Mouse (Mus musculus) gonadal fat pad, adult 2 months (tissue): ENCODE results near the gene 1700022I11Rik. TPM values are rescaled to one million over a fixed set of nuclear protein-coding genes. Genes with fewer than 3 reads are reported as not detected.
"Not testable (repeated sequence)": the region's sequence is repeated elsewhere in the genome, so short reads cannot be mapped to it uniquely, and the experiment has no call there.

Experiments
- DNase-seq: peaks from one replicate; pipeline ENCODE4 v3.0.0-alpha.2; 2012; ENCODE audit warnings: low read depth
- polyA plus RNA-seq: library from polyadenylated mRNA; depleted of rRNA; stranded (reverse); fragments of >200 nt; gene quantifications from 2 replicates; pipeline ENCODE4 v1.2.3, GENCODE M21; 2012

Gene 1700022I11Rik
- polyA plus RNA-seq, 1 experiment, result not detected

DNA sequence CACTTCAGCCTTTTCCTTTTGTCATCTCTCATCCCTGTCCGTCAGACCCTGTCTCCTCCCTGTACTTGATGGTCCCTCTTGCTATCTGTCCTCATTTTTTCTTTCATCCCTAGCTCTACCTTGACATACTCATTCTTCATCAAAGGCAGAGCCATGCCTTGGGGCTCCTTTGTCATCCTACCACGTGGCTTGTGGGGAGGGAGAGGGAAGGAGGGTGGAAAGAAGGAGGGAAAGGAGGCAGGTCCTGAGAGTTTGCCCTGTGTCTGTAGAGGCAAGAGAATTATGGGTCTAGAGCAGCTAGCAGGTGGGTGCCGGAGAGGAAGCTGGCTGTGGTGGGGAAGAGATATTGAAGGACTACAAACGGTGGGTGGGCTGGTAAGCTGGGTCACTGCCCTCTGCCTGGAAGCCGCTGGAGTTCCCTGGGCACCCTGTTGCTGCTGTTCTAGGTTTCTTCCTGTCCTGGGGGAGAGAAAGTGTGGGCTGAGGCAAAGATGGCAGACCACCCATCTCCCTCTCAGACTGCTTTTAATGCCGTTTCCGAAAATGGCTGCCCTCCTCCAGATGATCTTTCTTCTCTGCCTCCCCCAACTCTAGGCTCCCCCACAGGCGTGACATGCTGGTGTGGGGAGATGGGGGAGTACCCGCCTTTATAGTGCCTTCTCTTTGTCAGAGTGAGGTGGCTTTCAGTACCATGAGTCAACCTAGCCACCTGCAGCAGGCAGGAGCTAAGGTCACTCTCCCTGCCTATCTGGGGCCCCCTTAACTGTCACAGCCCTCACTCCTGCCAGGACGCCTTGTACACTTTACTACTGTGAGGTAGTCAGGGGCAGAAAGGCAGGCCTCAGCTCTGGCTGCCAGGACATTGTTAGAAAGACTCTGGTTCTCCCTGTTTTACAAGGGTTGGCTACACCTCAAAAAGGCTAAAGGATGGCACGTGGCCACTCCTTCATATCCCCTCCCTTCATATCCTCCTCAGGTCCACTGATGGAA lies 17.9 kb upstream of the 1700022I11Rik start:
- no peak for DNase-seq

DNA sequence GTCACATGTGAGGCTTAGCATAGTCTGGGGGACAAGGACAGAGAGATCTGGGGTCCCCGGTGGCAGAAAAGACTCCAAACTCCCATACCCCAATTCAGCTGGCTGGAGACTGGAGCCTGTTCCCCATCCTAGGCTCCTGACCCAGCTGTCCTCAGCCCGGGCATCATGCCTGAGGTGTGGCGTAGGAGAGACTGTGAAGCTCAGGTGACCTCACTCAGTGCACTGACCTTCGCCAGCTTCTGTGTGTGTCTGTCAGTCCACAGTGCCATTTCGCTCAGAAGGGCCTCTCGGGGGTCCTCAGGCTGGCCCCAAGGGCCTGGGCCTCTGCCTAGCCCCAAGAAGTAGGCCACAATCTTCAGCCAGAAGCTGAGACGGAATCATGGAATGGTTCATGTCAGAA lies 16.8 kb upstream of the 1700022I11Rik start:
- no peak for DNase-seq

- DNase-seq, result no peak
Observed at GRCm38 (mm10) chr4:42953435-42954094, 15.8 kb upstream of the 1700022I11Rik start.

GRCm38 (mm10) chr4:42954297-42954696 lies 15.1 kb upstream of the 1700022I11Rik start:
- no peak for DNase-seq

DNA sequence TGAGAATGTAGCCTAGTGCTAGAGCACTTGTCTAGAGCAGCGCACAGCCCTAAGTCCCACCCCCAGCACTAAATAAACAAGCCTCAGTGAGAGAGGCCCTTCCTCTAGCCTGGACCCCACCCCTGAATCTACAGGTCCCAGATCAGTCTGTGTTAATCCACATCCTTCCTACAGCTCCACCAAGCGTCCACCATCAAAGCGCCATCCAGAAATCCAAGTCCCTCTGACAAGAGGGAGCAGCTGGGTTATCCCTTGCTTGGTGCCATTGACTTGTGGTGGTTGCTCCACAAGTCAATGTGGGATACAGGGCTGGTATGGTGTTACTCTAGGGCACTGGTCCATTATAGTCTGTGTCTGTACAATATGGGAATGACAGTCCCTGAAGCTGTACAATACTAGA lies 14.2 kb upstream of the 1700022I11Rik start:
- no peak for DNase-seq

DNA sequence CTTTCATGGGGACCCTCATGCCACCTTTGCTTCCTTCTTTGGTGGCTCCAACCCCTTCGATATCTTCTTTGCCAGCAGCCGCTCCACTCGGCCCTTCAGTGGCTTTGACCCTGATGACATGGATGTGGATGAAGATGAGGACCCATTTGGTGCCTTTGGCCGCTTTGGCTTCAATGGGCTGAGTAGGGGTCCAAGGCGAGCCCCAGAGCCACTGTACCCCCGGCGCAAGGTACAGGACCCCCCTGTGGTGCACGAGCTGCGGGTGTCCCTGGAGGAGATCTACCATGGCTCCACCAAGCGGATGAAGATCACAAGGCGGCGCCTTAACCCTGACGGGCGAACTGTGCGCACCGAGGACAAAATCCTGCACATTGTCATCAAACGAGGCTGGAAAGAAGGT lies 12.8 kb upstream of the 1700022I11Rik start:
- no peak for DNase-seq

- no peak for DNase-seq
Observed at GRCm38 (mm10) chr4:42957306-42957705, 12.1 kb upstream of the 1700022I11Rik start.

DNA sequence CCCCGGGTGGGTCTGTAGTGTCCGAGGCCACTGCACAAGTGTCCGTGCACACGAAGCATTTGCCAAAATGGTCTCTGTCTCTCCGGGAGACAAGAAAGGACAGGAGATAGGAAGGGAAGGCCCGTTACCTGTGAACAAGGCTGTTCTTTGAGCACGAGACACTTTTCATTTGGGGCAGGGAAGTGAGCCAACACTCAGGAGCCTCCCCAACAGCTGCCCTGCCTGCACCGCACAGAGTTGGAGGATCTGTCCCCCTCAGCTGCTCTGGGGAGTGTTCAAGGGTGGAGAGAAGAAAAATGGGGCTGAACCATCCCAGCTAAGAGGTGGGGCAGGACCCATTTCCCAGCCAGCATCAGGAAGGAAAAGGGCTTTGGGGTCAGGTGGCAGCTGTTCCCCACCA lies 11.4 kb upstream of the 1700022I11Rik start:
- no peak for DNase-seq

- DNase-seq, result no peak
Observed at GRCm38 (mm10) chr4:42958942-42959341, 10.5 kb upstream of the 1700022I11Rik start.

DNA sequence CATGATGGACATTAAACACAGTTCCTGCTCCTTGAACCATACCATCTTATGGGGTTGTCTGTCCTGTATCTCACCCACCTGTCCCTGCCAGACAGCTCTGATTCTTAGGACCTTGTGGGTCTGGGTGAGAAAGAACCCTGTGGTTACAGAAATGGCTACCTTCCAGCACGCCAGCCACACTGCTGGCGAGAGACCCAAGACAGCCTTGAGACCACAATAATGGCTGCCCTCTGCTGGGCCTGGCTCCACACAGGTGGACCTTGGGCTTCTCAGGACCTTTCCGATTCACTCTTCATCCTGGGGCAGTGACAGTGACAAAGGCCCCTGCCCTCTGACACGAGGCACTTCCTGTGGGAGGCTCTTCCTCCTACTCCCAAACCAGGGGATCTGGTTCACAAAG lies 10.0 kb upstream of the 1700022I11Rik start:
- DNase-seq, result no peak

GRCm38 (mm10) chr4:42961592-42961991 lies 7.8 kb upstream of the 1700022I11Rik start:
- DNase-seq, result no peak

GRCm38 (mm10) chr4:42963480-42963879 lies 5.9 kb upstream of the 1700022I11Rik start:
- DNase-seq, result no peak

- no peak for DNase-seq
Observed at GRCm38 (mm10) chr4:42965039-42965719, 4.2 kb upstream of the 1700022I11Rik start.

GRCm38 (mm10) chr4:42972952-42973351 lies 3.5 kb downstream of the 1700022I11Rik start:
- DNase-seq, result no peak

- no peak for DNase-seq
Observed at GRCm38 (mm10) chr4:42973868-42974267, 4.5 kb downstream of the 1700022I11Rik start.

GRCm38 (mm10) chr4:42978062-42978461 lies 8.7 kb downstream of the 1700022I11Rik start:
- DNase-seq, result no peak

GRCm38 (mm10) chr4:42980467-42980866 lies 11.1 kb downstream of the 1700022I11Rik start:
- DNase-seq, result not testable (repeated sequence)

DNA sequence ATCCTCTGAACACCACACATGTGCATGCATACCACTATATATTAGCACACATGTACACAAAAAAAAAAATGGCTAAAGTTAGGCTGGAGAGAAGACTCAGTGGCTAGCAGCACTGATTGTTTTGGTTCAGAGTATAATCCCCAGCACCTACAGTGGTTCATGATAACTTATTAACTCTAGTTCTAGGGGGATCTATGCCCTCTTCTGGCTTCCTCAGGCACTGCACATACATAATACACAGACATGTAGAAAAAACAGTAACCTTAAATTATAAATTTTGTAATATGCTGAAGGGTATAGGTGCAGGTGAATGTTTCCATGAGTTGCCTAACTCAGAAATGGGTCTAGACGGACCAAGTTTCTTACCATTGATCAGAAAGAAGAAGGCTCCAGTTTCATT lies 18.9 kb downstream of the 1700022I11Rik start:
- no peak for DNase-seq

DNA sequence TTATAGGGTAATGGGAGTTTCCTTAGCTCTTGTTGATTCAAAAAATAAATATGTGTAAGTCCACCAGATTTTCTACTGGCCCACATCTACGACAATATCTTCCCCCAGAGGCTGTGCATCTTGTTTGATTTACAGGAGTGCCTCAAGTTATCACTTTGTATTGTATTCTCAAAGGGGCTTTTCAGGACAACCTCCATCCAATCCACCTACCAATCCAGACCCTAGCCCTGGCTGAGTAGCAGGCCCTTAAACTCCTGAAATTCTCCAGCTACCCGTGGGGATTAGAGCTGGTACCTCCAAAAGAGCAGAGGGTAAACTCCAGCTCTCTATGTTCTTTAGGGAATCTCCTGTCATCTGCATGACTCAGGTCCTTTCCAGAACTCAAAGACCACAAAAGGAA lies 28.6 kb downstream of the 1700022I11Rik start:
- DNase-seq, result no peak

GRCm38 (mm10) chr4:42999451-43000140 lies 30.2 kb downstream of the 1700022I11Rik start:
- no peak for DNase-seq

GRCm38 (mm10) chr4:43000141-43000986 lies 31.0 kb downstream of the 1700022I11Rik start, which contains the start of gene Vcp:
Vcp (minus strand) TSS chr4:43000507.
- DNase-seq, result peak; percentile 95
